Mouse (Mus musculus) erythroblast, embryonic 14.5 days (primary cell): ENCODE data around the gene Usp24.

Experiments
- GATA1 ChIP-seq: IDR thresholded peaks from 2 replicates; pipeline ENCODE4 v1.6.1; 2012; ENCODE audit warnings: low read length, inconsistent platforms, mixed read lengths
- TAL1 ChIP-seq: IDR thresholded peaks from 3 replicates; pipeline ENCODE4 v1.6.1; 2012; ENCODE audit warnings: low read length, inconsistent platforms, mixed read lengths

- TF ChIP-seq TAL1 (no peak), GATA1 (no peak)
These were observed 14.4 kb downstream of the Usp24 start for GRCm38 (mm10) chr4:106330371-106330819.
